In genomic region chr10:83151362-83151761, GRCm38 (mm10) we compare ENCODE assay signal across 10 mouse cellular contexts.
DNase-seq lines count a peak whose midpoint lies in the region; ATAC-seq and TF ChIP-seq lines count a peak whose summit lies in the region.
"Had no signal": no experiment of that assay in that cellular context is flagged by ENCODE, and none has a peak within 500 bp of the region (broad histone marks: within the 10 kb centered on the region; RNA-seq: fewer than 3 reads in every experiment).

No protein-coding gene starts in this region.

- H3K4me2 ChIP-seq in hindbrain, embryonic 15.5 days, result no peak overlapping the region
- H3K4me2 ChIP-seq in stomach, embryonic 14.5 days (replicated peaks; ENCODE audit: low read depth, low read length), result no peak overlapping the region
- H3K4me2 ChIP-seq in stomach, postnatal 0 days (replicated peaks; ENCODE audit: low read depth), result no peak overlapping the region
- H3K4me2 ChIP-seq: midbrain, embryonic 11.5 days had no signal

- H3K27ac ChIP-seq in hindbrain, embryonic 15.5 days (replicated peaks), result 0 out of 2 replicates have a peak overlapping the region, but pooled peaks have one; percentile 14
- H3K27ac ChIP-seq in hindbrain, embryonic 10.5 days, result no peak overlapping the region
- H3K27ac ChIP-seq in stomach, embryonic 14.5 days (ENCODE audit: low read length), result no peak overlapping the region
- no peak overlapping the region for H3K27ac ChIP-seq in stomach, postnatal 0 days (replicated peaks)

- TF ChIP-seq EP300 in stomach, postnatal 0 days (optimal IDR thresholded peaks at IDR 0.05), result no peak

- no peak overlapping the region for H3K4me3 ChIP-seq in hindbrain, embryonic 15.5 days
- no peak overlapping the region for H3K4me3 ChIP-seq in hindbrain, embryonic 10.5 days
- no peak overlapping the region for H3K4me3 ChIP-seq in stomach, embryonic 14.5 days (ENCODE audit: low read depth, low read length)
- H3K4me3 ChIP-seq in stomach, postnatal 0 days (ENCODE audit: low read depth, low read length), result no peak overlapping the region

- no peak for ATAC-seq in hindbrain, embryonic 15.5 days (ENCODE audit: low FRiP score, low read depth)
- ATAC-seq in stomach, embryonic 14.5 days (ENCODE audit: insufficient number of reproducible peaks, insufficient read depth, low FRiP score, low read depth), result peak; percentile 67
- ATAC-seq in stomach, postnatal 0 days (ENCODE audit: low FRiP score, low TSS enrichment), result no peak
- ATAC-seq in activated CD4-positive, CD25-positive, alpha-beta regulatory T cell, adult 4 months, result no peak

- H3K9me3 ChIP-seq in hindbrain, embryonic 15.5 days, result no peaks in the 10 kb centered on the region
- H3K9me3 ChIP-seq in hindbrain, embryonic 10.5 days, result no peaks in the 10 kb centered on the region
- H3K9me3 ChIP-seq in stomach, embryonic 14.5 days (ENCODE audit: control insufficient read depth, low read depth, low read length), result peaks cover 2% of the 10 kb centered on the region; the same call in 1 of the 2 replicates
- no peaks in the 10 kb centered on the region for H3K9me3 ChIP-seq in stomach, postnatal 0 days (ENCODE audit: control insufficient read depth, low read length)

- no peak overlapping the region for H3K9ac ChIP-seq in hindbrain, embryonic 15.5 days
- H3K9ac ChIP-seq in stomach, embryonic 14.5 days (replicated peaks; ENCODE audit: low read depth, low read length), result no peak overlapping the region
- no peak overlapping the region for H3K9ac ChIP-seq in stomach, postnatal 0 days (ENCODE audit: low read length)

- TF ChIP-seq CTCF in stomach, postnatal 0 days (IDR thresholded peaks at IDR 0.05; ENCODE audit: low read depth), result no peak

- peaks cover 32% of the 10 kb centered on the region for H3K4me1 ChIP-seq in hindbrain, embryonic 15.5 days (replicated peaks)
- peaks cover 9% of the 10 kb centered on the region for H3K4me1 ChIP-seq in hindbrain, embryonic 10.5 days (replicated peaks)
- peaks cover 9% of the 10 kb centered on the region for H3K4me1 ChIP-seq in stomach, embryonic 14.5 days (ENCODE audit: control insufficient read depth, insufficient read depth, low read length)
- no peaks in the 10 kb centered on the region; the same call in 1 of the 2 replicates for H3K4me1 ChIP-seq in stomach, postnatal 0 days (replicated peaks; ENCODE audit: control insufficient read depth, insufficient read depth)

- H3K36me3 ChIP-seq in hindbrain, embryonic 15.5 days, result no peaks in the 10 kb centered on the region
- H3K36me3 ChIP-seq in hindbrain, embryonic 10.5 days, result no peaks in the 10 kb centered on the region
- no peaks in the 10 kb centered on the region for H3K36me3 ChIP-seq in stomach, embryonic 14.5 days (ENCODE audit: control insufficient read depth, insufficient read depth, low read length)
- no peaks in the 10 kb centered on the region for H3K36me3 ChIP-seq in stomach, postnatal 0 days (ENCODE audit: control insufficient read depth, insufficient read depth, low read length)

- DNase-seq in adrenal gland, postnatal 10 days, result peak; percentile 56
- no peak for DNase-seq in adrenal gland, adult (ENCODE audit: inconsistent age in 2 of 2, low spot score in 1 of 2)
- no peak for DNase-seq in hindbrain, embryonic 10.5 days (ENCODE audit: low spot score)
- DNase-seq in stomach, postnatal 0 days (ENCODE audit: low spot score), result no peak
- no peak for DNase-seq in retina, embryonic 14.5 days (ENCODE audit: low spot score)
- DNase-seq: layer of hippocampus, postnatal 36 days had no signal

- 55% methylated on average over 6 of the region's 6 CpGs for WGBS in hindbrain, embryonic 15.5 days
- WGBS in hindbrain, embryonic 10.5 days, result 89% methylated on average over 6 of the region's 6 CpGs
- WGBS in stomach, embryonic 14.5 days, result 16% methylated on average over 6 of the region's 6 CpGs
- WGBS in stomach, postnatal 0 days, result 48% methylated on average over 6 of the region's 6 CpGs

- no peaks in the 10 kb centered on the region for H3K27me3 ChIP-seq in hindbrain, embryonic 15.5 days
- no peaks in the 10 kb centered on the region for H3K27me3 ChIP-seq in hindbrain, embryonic 10.5 days (ENCODE audit: insufficient read depth, poor library complexity, severe bottlenecking)
- H3K27me3 ChIP-seq in stomach, embryonic 14.5 days (ENCODE audit: control insufficient read depth, insufficient read depth, low read length), result no peaks in the 10 kb centered on the region
- no peaks in the 10 kb centered on the region for H3K27me3 ChIP-seq in stomach, postnatal 0 days (ENCODE audit: control insufficient read depth, insufficient read depth, low read length)
